Mouse (Mus musculus): ENCODE data around the gene Vmo1.
"Not testable (repeated sequence)": the region's sequence is repeated elsewhere in the genome, so short reads cannot be mapped to it uniquely, and the experiment has no call there.

Gene Vmo1

DNA sequence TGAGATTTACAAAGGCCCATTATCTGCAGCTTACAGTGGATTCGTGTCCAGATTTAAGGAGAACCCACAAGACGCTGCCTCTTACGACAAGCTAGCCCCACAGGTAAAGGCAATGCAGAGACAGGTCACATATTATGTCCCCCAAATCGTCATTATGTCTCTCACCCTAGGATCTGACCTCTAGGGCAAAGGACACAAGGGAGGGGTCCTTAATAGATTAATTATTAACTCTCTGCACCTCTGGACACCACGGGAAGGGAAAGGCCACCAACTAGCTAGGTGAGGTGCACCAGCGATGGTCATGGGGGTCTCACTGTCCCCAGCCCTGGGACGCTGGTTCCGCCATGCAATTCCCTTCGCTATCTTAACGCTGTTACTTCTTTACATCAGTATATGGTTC is 4.5 kb upstream of the Vmo1 start, which contains the start of gene Gltpd2:
Gltpd2 (plus strand) TSS at position 274 of the 400 bp plus-strand sequence.
- no peak for DNase-seq

DNA sequence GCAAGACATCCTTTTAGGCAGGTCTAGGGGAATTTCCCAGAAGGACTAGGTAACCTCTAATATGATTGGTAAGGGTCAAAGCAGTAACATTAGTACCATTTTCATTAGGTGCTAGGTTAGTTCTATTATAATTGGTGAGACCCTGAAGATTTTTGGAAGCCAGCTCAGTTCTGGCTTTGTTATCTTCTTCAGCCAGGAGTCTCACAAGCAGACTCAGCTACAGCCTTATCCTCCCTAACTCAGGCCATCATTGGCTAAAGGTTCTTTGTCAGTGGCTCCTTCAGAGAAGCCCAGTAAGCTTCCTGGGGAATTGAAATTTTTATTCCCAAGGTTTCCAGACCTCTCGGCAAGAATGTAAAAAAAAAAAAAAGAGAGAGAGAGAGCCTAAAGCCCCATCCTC is 4.0 kb upstream of the Vmo1 start:
- no peak for DNase-seq

DNA sequence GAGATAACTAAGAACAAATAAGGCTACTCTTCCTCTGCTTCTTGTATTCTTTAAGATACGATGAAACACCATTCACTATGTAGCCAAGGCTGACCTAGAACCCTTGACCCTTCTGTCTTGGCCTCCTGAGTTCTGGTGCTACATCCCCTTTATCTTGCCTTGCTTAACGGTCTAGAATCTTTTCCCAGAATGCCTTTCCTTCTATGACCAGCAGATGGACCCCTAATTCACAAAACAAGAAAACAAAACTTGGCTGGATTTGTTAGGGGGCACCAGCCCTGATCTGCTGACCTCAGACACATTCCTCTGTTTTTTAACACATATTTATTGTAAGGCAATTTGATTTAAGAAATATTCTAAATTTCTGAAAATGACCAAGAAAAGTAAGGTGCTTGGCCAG is 1.9 kb upstream of the Vmo1 start:
- DNase-seq = peak in 1 of 2 experiments; percentile 34

DNA sequence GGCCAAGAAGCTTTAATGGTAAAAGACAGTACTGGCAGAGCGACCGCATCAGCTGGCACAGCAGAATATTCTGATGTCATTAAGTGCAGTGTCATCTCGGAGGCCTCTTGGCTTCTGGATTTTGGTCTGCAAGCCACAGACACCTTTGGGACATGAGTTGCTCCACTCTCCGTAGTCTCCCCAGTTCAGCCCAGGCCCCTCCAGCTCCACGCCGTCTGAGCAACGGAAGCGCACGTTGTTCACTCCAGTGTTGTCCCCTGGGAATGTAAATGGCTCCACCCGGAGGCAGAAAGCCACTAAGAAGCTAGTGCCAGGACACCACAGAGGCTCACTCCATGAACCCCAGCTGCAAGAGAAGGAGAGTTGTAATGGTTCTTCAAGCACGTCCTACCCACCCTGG is 896 bp downstream of the Vmo1 start:
- DNase-seq = no peak

DNA sequence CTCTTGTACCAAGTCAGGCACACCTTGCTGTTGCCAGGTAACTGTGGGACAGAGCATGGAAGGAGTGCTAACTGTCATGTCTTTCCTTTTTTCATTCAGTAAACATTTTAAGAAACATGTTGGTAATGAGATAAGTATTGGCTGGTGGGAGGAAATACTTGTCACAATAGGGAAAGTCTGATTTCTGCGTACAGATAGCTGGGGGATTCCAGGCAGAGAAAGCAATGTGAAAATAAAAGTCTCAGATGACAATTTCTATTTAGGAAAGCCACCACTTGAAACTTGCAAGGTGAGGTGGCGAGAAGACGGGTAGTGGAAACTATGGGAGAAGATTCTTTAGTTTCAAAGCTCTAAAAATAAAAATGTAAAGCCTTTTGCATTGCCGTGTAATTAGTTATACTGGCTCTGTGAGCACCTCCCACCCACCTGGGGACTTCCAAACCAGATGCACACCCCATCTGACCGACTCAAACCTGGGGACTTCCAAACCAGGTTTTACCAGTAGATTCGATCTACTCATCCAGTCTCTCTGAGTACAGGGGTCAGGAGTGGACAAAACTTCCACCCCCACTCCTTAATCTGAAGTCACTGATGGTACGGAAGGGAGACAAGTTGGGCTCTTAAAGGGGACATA is 1.6 kb downstream of the Vmo1 start:
- no peak for DNase-seq

DNA sequence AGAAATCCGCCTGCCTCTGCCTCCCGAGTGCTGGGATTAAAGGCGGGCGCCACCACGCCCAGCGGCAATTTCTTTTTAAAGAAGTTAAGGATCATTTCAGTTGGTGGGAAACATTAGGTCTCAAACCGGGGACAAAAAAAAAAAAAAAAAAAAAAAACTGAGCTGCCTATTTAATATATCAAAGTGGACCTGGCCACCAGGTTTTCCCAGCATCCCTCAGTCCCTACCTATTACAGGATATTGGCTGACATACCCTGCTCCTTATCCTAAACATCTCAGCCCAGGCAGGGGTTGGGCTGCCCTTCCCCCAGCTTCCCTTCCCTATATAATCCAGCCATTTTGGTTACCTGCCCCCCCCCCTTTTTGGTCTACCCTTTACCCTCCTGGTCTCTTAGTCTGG is 2.6 kb downstream of the Vmo1 start:
- no peak for DNase-seq

DNA sequence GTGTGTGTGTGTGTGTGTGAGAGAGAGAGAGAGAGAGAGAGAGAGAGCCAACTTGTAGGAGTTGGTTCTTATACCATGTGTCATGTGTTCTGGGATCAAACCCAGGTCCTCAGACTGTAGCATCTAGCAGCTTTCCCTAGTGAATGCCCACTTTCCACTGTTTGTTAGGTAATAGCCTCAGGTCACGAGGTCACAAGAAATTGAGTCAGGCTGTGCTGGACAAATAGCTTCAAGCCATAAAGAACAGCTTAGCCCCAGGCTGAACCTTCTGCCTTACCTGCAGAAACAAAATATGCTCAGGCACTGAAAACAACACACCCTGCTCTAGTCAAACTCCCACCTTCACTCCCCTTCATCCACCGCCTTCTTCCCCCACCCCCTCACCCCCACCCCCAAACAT is 3.2 kb downstream of the Vmo1 start:
- DNase-seq = no peak

DNA sequence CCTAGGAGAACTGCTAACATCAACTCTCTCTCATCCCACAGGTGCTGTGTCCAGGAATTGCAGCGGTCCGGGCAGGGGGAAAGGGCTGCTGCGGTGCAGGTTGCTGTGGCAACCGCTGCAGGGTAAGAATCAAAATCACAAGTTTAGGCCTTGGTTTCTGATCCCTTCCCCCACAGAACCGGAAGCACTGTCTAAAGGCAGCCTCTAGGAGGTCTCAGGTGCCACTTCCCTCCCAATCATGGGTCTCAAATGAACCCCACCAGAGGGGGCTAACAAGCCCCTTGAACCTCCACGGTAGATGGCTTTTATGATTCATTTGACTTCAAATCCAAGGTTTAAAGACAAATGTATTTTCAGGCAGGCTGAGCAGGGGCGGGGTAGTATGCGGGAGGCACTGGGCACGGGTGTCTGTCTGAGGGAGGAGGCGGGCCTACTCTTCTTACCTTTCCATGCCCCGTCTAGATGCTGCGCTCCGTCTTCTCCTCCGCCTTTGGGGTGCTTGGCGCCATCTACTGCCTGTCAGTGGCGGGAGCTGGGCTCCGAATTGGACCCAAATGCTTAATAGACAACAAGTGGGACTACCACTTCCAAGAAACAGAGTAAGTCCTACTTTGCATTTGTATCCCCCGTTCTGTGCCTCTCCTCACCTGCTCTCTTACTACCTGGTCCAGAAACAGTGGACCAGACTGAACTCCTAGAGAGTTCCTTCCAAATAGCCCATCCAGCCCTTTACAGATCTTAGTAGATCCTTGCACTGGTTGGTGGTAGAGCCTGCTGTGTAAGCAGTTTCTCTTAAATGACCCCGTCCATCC is 4.5 kb downstream of the Vmo1 start:
- DNase-seq = peak; percentile 51 to 65

DNA sequence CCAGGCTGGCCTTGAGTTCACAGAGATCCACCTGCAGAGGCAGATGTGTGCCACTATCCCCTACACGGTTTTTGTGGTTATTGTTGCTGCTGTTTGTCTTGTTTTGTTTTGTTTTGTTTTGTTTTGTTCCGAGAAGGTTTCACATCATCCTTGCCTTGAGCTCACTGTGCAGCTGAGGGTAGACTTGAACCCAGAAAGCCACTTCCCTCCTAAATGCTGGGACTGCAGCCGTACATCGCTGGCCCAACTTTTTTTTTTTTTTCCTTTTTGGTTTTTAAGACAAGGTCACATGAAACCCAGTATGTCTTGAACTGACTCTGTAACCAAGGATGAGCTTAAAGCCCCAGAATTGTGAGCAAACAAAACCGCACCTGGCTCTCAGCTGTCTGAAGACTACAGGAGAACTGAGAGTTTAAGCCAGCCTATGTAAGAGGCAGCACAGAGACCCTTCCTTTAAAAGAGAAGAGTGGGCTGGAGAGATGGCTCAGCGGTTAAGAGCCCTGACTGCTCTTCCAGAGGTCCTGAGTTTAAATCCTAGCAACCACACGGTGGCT is 7.4 kb downstream of the Vmo1 start:
- DNase-seq = no peak

DNA sequence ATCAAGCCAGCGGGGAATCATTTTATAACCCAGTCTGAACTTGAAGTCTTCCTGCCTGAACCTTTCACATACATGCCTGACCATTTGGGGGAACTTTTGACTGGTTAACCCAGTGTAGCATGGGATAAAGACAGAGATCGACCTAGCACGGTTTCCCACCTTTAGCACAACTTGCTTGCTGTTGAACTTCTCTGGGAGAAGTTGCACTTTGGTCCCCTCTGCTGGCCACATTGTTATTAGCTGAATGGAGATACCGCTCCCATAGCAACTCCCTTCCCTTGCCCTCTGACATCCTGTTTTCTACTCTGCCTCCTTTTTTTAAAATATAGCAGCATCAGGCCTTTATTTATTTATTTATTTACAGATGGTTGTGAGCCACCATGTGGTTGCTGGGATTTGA is 8.0 kb downstream of the Vmo1 start:
- peak; percentile 32 to 35 for DNase-seq

DNA sequence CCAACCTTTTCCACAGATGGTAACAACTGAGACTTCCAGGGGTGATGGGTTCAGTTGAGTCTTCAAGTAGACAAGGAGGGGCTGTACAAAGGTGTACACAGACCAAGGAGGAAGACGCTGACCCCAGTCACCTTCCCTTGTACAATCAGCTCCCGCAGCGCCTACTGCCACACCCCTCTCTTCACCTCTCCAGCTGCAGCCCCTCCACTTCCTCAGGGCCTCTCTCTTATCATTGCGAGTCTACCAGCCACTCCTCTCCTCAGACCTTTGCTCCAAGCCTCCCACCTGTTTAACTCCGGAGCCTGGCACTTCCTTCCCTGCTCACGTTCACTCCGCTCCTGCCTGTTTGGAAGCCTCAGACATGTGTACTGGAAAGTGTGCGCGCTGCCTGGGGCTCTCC is 9.4 kb downstream of the Vmo1 start, which contains the start of gene Tm4sf5:
Tm4sf5 (plus strand) TSS at position 275 of the 400 bp plus-strand sequence.
- DNase-seq = no peak

DNA sequence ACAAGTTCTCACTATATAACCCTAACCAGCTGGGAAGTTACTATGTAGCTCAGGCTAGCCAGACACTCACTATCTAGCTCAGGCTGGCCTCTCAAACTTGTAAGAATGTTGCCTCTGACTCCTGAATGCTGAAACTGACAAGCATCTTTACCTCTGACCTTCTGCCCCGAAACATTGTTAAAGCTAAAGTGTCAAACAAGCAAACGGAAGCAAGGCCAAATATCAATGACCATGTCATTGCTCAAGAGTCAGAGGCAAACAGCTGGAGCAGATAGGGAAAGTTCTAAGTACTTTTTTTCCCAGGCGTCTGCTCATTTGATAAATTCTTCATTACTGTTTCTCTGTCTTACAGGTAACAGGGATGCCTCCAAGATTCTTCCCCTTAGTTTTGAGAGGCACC is 12.4 kb downstream of the Vmo1 start:
- no peak for DNase-seq

DNA sequence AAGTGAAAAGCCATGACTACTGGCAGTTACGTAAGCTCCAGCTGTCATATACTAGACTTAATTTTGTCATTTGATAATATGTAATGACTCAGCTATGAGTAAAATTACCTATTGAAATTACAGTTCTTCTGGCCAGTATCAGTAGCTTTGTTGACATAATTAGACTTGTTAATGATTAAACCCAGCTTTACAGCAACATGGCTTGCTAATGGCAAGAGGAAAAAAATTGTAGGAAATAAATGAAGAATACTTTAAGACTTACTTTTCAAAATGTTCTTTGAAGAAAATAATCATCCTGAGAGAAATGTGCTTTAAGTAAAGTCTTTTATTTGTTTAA is 14.0 kb downstream of the Vmo1 start:
- no peak for DNase-seq

DNA sequence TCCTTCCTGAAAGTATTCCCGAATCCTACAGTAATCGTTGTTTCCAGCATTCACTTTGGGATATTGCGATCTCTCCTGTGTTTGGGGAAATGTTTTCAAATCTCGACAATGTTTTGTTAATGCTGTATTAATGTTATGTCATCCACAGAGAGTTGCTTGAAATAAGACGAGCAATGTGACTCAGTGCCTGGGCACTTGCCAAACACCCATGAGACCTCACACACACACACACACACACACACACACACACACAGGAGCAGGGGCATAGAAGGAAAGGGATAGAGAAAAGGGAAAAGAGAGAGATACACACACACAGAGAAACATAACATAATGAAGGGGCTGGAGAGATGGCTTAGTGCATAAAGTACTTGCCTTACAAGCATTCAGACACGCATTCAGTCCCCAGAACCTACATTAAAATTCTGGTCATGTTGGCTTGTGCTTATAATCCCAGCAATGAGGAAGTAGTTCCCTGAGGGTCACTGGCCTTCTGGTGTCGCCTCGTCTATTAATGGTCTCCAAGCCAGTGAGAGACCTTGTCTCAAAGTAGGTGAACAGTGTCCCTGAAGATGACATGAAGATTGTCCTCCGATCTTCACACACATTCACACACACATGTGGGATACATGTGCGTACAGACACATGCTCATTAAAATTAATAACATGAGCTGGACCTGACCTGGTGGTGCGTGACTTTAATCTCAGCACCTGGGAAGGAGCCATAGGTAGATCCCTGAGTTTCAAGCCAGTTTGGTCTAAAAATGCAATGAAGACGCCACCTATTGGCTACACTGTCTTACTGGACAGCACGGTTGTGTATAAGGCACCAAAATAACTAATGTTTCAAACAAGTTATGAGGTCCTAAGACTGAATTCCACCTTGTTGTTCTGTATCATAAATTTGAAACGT is 14.6 kb downstream of the Vmo1 start:
- peak in 1 of 2 experiments; percentile 18 for DNase-seq

DNA sequence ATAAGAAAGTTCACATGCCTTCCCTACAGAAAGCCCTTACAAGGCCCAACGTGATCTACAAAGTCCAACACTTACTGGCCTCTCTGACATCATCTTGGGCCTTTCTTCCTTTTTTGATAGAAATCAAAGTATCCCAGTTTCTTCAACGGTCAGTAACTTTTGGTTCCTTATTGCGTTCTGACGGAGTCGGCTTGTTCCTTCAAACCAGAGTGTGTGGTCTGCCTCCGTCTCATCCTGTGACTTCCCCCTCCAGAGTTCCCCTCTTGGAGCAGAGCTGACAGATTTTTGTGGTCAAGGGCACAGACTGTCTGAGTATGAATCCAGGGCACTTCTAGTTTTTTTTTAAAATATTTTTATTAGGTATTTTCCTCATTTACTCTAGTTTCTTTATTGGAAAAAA is 24.7 kb downstream of the Vmo1 start:
- DNase-seq = no peak

DNA sequence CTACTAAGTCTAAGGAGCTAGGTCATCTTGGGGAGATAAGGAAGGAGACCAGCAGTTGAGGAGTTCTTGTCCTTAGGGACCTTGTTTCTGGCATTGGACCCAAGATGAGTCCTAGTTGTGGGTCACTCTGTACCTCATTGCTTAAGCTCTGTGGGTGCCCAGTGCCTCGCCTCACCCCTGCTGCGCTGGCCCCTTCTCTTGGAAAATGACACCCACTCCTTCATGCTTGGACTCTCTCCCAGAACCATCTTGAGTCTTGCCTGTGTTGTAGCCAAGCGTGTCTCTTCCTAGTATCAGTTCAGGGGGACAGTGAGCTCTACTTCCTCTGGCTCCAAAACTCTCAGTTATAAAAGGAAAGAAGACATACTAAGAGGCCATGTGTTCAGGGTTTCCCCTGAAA is 25.3 kb downstream of the Vmo1 start:
- DNase-seq = no peak

DNA sequence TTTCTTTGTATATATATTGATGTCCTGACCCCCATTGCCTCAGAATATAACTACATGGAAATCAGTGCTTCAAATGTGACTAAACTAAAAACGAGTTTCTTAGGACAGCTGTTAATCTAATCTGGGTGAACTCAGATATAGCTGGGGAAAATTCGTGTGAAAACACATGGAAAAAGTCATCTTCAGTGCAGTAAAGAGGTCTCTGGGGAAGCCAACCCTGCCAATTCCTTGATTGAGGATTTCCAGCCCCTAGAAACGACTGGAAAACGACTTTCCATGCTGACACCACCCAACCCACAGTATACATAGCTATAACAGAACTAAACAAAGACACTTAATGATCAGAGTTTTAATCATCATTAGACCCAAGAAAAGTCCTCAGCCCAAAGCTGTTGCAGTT is 26.6 kb downstream of the Vmo1 start:
- no peak for DNase-seq

DNA sequence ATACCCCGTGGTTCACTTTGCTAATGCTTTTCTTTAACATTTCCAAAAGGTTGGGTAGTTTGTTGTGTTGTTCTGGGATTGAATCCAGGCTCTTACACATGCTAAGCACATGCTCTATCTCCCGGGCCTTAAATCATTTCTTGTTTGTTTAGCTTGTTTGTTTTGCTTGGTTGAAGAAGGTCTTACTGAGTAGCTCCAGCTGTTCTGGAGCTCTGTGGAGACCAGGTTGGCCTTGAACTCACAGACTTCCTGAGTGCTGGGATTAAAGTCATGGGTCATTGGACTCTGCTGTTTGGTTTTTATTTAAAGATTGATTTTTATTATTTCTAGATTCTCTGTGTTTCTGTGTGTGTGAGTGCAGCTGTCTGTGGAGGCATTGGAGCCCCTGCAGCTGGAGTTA is 28.9 kb downstream of the Vmo1 start:
- no peak for DNase-seq

DNA sequence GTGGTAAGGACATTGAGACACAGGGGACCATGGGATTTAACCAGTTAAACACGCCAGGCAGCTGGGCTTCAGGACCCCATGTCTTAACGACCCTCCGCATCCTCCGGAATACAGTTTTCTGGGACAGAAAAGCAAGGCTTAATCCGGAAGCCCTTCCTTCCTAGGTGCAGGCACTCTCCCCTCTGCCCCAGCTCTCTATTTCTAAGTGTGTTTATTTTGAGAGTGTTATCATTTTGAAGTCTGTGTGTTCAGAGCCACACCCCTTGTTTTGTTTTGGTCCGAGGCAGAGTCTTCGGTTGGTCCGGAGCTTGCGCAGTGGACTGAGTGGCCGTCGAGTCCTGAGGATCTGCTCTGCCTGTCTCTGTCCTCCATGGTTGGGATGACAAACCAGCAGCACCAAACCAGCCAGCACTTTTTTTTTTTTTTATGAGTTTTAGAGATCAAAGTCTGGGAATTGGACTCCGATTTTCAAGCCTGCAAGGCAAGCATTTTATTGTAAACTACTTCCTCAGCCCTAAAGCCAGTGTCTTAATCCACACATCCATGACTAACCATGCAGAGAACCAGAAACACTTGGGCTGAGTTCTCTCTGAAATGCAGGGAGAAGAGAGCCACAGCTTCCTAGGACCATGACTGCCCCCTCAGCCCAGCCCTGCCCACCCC is 39.4 kb downstream of the Vmo1 start:
- DNase-seq = no peak

DNA sequence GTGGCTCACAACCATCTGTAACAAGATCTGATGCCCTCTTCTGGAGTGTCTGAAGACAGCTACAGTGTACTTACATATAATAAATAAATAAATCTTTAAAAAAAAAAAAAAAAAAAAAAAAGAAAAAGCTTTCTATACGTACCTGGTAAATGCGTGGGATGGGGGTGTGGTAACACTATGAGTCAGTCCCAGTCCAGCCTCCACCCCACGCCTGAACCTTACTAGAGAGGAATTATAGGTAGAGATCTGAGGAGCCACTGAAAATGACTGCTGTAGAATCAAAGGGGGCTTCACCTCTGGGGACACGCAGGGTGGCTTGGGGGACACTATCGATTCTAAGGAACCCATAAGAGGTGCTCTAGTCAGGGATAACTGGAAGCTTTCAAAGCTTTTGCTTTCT is 41.1 kb downstream of the Vmo1 start:
- DNase-seq = not testable (repeated sequence)

DNA sequence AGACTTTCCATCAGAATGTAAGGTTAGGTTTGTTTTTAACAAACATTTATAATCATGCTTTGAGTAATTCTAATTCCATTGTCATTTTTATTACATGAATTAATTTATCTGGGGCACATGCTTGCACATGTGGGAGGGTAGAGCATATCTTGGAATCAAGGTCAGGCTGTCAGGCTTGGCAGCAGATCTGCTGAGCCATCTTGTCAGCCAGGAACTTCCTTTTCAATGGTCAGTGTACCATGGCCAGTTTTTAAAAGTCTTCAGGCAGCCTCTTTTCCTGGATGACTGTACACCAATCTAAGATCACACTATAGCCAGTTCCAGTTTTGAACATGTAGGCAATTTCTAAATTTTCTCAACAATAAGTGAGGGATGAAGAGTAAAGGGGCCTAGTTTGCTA is 41.7 kb downstream of the Vmo1 start:
- no peak for DNase-seq

DNA sequence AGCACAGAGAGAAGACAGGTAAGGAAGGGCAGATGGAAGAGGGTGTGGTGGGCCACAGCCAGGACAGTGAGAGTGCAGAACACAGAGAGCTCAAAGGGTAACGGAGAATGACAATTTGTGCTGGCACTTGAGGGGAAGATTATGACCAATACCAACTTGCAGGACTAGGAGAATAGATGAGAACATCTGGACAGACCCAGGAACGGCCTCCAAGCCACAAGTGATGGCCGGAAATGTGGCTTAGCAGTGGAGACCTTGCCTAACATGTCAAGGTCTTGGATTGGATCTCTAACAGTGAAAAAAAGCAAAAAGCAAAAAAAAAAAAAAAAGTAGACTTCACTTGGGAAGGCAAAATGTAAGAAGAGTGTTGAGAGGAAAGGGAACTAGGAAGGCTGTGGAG is 44.7 kb downstream of the Vmo1 start:
- no peak for DNase-seq
